Mouse (Mus musculus) hindbrain, embryonic 14.5 days (tissue): ENCODE data around the gene Cln3. TPM values are rescaled to one million over a fixed set of nuclear protein-coding genes. Genes with fewer than 3 reads are reported as not detected.

Experiments used
- ATAC-seq: fragments of 200-750 bp; cut with Nextera tagmentation; 2 replicates; pipeline ENCODE4 v1.8.0; 2017; ENCODE audit warnings: moderate number of reproducible peaks, mild to moderate bottlenecking, moderate TSS enrichment, moderate library complexity; ENCODE audit not compliant: low FRiP score
- DNase-seq: peaks from one replicate; pipeline ENCODE4 v3.0.0-alpha.2; 2015; ENCODE audit warnings: low spot score
- H3K27ac ChIP-seq: fragments of 300-500 bp; sonication (generic); 2 replicates; pipeline ENCODE4 v1.5.1; 2014; ENCODE audit warnings: mild to moderate bottlenecking, moderate library complexity
- H3K27me3 ChIP-seq: fragments of 300-500 bp; sonication (generic); 2 replicates; pipeline ENCODE4 v1.6.1; 2014; ENCODE audit warnings: mild to moderate bottlenecking, low read length, mixed read lengths; ENCODE audit not compliant: control insufficient read depth, insufficient read depth
- H3K36me3 ChIP-seq: fragments of 300-500 bp; sonication (generic); replicated peaks from 2 replicates; pipeline ENCODE4 v1.6.1; 2014; ENCODE audit not compliant: control insufficient read depth, insufficient read depth
- H3K4me1 ChIP-seq: fragments of 300-500 bp; sonication (generic); replicated peaks from 2 replicates; pipeline ENCODE4 v1.6.1; 2014; ENCODE audit warnings: antibody characterized with exemption, low read length, mixed read lengths; ENCODE audit not compliant: control insufficient read depth, insufficient read depth
- H3K4me2 ChIP-seq: fragments of 300-500 bp; sonication (generic); replicated peaks from 2 replicates; pipeline ENCODE4 v1.6.1; 2014; ENCODE audit warnings: mild to moderate bottlenecking, moderate library complexity
- H3K4me3 ChIP-seq: fragments of 300-500 bp; sonication (generic); replicated peaks from 2 replicates; pipeline ENCODE4 v1.5.1; 2014; ENCODE audit warnings: mild to moderate bottlenecking, low read length
- H3K9ac ChIP-seq: fragments of 300-500 bp; sonication (generic); 2 replicates; pipeline ENCODE4 v1.6.1; 2014
- H3K9me3 ChIP-seq: fragments of 300-500 bp; sonication (generic); 2 replicates; pipeline ENCODE4 v1.6.1; 2016; ENCODE audit warnings: low read length; ENCODE audit not compliant: control insufficient read depth
- WGBS: fragments of 180-500 bp; shearing (Covaris S2); extraction: QIAGEN DNeasy Blood & Tissue Kit; methylation state at CpG from one replicate; pipeline ENCODE4 v1.1.7; 2014; 5-methylcytosine and 5-hydroxymethylcytosine counted together
- polyA plus RNA-seq: library from polyadenylated mRNA; unstranded; fragments of >200 nt; fragmentation: Nextera tagmentation; extraction: Ambion mirVana; gene quantifications from 2 replicates; pipeline ENCODE4 v1.2.1, GENCODE M21; 2014

The Cln3 gene
- polyA plus RNA-seq, 1 experiment from 2014 or later, result 24.8 TPM

GRCm38 (mm10) chr7:126623381-126623780 is 37.8 kb upstream of the Cln3 start:
- 95% methylated on average over 1 of the region's 1 CpGs for WGBS

DNA sequence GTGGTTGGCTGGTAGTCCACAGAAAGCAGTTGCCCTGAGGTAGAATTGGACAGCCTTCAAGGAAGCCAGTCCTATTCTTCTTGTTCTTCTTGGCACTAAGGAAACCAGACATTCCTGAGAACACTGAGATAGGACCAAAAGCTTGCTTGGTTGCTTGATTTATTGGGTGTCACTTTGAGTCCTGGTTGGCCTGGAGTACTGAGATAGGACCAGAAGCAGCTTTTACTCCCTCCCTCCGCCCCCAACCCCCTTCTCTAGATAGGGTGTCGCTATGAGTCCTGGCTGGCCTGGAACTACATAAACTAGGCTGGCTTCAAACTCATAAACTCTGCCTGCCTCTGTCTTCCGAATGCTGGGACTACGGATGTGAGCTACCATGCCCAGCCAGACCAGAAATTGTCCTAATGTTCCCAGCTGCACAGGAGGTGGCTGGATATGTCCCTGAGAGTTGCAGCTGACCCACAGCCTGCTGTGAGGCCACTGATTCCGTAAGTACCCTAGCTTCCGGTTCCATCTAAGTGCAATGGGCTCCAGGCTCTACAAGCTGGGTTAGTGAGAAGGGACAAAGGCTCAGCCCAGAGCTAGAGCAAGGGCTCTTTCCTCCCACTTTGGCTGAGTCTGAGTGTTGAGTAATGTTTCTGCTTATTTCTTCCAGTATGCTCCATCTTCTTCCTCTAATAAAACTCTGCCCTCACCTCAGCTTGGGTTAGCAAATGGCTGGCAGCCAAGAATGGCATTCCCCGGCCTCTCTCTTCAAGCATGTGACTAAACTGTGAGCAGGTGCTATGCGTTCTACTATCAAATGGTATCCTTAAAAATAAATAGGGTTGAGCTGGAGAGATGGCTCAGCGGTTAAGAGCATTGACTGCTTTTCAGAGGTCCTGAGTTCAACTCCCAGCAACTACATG is 36.1 kb upstream of the Cln3 start:
- WGBS, result 82% methylated on average over 9 of the region's 9 CpGs
- DNase-seq, result no peak
- H3K9ac ChIP-seq, result no peak overlapping the region

More at GRCm38 (mm10) chr7:126623381-126623780, 37.8 kb upstream of the Cln3 start:
- H3K9ac ChIP-seq, result no peak overlapping the region
- H3K27me3 ChIP-seq, result no peaks in the 10 kb centered on the region
- no peak overlapping the region for H3K4me3 ChIP-seq
- DNase-seq, result no peak
- no peak overlapping the region for H3K4me2 ChIP-seq
- H3K9me3 ChIP-seq, result no peaks in the 10 kb centered on the region
- no peaks in the 10 kb centered on the region for H3K36me3 ChIP-seq
- H3K4me1 ChIP-seq, result no peaks in the 10 kb centered on the region
- no peak for ATAC-seq
- H3K27ac ChIP-seq, result no peak overlapping the region

GRCm38 (mm10) chr7:126619559-126620275 is 34.1 kb upstream of the Cln3 start:
- Histone ChIP-seq H3K9ac (no peak overlapping the region), H3K9me3 (no peaks in the 10 kb centered on the region), H3K4me1 (no peaks in the 10 kb centered on the region), H3K27me3 (no peaks in the 10 kb centered on the region), H3K4me3 (no peak overlapping the region), H3K4me2 (no peak overlapping the region), H3K27ac (no peak overlapping the region), H3K36me3 (no peaks in the 10 kb centered on the region)
- no peak for ATAC-seq
- 85% methylated on average over 10 of the region's 10 CpGs for WGBS
- no peak for DNase-seq

More for the DNA sequence above, 36.1 kb upstream of the Cln3 start:
- H3K4me3 ChIP-seq, result no peak overlapping the region
- no peaks in the 10 kb centered on the region for H3K36me3 ChIP-seq
- H3K9me3 ChIP-seq, result no peaks in the 10 kb centered on the region
- H3K27me3 ChIP-seq, result no peaks in the 10 kb centered on the region
- ATAC-seq, result no peak
- no peaks in the 10 kb centered on the region for H3K4me1 ChIP-seq
- H3K4me2 ChIP-seq, result no peak overlapping the region
- no peak overlapping the region for H3K27ac ChIP-seq

- no peaks in the 10 kb centered on the region for H3K36me3 ChIP-seq
- ATAC-seq (no peak), DNase-seq (no peak)
- H3K4me3 ChIP-seq, result no peak overlapping the region
- H3K4me2 ChIP-seq, result no peak overlapping the region
- H3K27ac ChIP-seq, result no peak overlapping the region
- H3K4me1 ChIP-seq, result no peaks in the 10 kb centered on the region
- 75% methylated on average over 3 of the region's 3 CpGs for WGBS
- no peaks in the 10 kb centered on the region for H3K27me3 ChIP-seq
- no peak overlapping the region for H3K9ac ChIP-seq
- no peaks in the 10 kb centered on the region for H3K9me3 ChIP-seq
Measured at GRCm38 (mm10) chr7:126616707-126617106, 31.1 kb upstream of the Cln3 start.

DNA sequence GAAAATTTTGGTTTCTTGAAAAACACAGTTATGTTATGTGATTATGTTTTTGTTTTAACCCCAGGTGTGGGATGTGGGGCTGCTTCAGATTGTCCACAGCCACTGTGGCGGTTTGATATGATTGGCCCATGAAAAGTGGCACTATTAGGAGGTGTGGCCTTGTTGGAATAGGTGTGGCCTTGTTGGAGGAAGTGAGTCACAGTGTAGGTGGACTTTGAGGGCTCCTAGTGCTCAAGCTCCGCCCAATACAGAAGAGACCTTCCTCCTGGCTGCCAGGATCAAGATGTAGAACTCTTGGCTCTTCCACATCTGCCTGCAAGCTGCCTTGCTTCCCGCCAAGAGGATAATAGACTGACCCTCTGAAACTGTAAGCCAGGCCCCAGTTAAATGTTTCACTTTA is 27.1 kb upstream of the Cln3 start:
- no peak overlapping the region for H3K9ac ChIP-seq
- H3K27me3 ChIP-seq, result no peaks in the 10 kb centered on the region
- WGBS, result 83% methylated on average over 3 of the region's 3 CpGs
- no peaks in the 10 kb centered on the region for H3K4me1 ChIP-seq
- H3K9me3 ChIP-seq, result no peaks in the 10 kb centered on the region
- ATAC-seq, result no peak
- H3K27ac ChIP-seq, result no peak overlapping the region
- no peak for DNase-seq
- no peaks in the 10 kb centered on the region for H3K36me3 ChIP-seq
- H3K4me2 ChIP-seq, result no peak overlapping the region
- no peak overlapping the region for H3K4me3 ChIP-seq

GRCm38 (mm10) chr7:126607796-126608195 is 22.2 kb upstream of the Cln3 start:
- H3K27me3 ChIP-seq, result no peaks in the 10 kb centered on the region
- no peak overlapping the region for H3K9ac ChIP-seq
- H3K4me1 ChIP-seq, result no peaks in the 10 kb centered on the region
- no peak for ATAC-seq
- H3K4me3 ChIP-seq, result no peak overlapping the region
- WGBS, result 87% methylated on average over 5 of the region's 5 CpGs
- H3K27ac ChIP-seq, result no peak overlapping the region
- H3K36me3 ChIP-seq, result no peaks in the 10 kb centered on the region
- no peaks in the 10 kb centered on the region for H3K9me3 ChIP-seq
- DNase-seq, result no peak
- no peak overlapping the region for H3K4me2 ChIP-seq

DNA sequence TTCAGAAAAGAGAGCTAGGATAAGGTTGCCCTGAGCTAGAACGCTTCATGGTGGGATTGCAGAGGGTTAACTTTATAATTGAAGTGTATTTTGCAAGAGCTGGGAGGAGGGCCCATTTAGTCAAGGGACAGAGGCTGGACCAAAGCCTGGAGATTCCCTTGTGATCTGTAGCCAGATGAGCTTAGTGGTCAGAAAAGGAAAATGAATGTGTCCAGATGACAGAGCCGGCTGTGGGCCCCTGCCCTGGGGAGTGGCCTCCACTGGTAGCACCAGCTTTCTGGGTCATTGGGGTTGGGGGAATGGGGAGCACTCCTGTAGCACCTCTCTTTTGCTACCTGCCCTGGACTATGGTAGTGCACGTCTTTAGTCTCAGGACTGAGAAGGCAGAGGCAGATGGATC is 21.4 kb upstream of the Cln3 start:
- Histone ChIP-seq H3K4me3 (no peak overlapping the region), H3K4me1 (no peaks in the 10 kb centered on the region), H3K4me2 (no peak overlapping the region), H3K36me3 (no peaks in the 10 kb centered on the region), H3K27ac (no peak overlapping the region), H3K27me3 (no peaks in the 10 kb centered on the region), H3K9me3 (no peaks in the 10 kb centered on the region), H3K9ac (no peak overlapping the region)
- WGBS, result 80% methylated on average over 3 of the region's 3 CpGs
- ATAC-seq (no peak), DNase-seq (no peak)

- no peak for DNase-seq
- Histone ChIP-seq H3K4me2 (no peak overlapping the region), H3K27ac (no peak overlapping the region), H3K4me3 (no peak overlapping the region), H3K9ac (no peak overlapping the region), H3K4me1 (no peaks in the 10 kb centered on the region), H3K27me3 (no peaks in the 10 kb centered on the region), H3K9me3 (no peaks in the 10 kb centered on the region), H3K36me3 (no peaks in the 10 kb centered on the region)
- ATAC-seq, result no peak
- 87% methylated on average over 5 of the region's 5 CpGs for WGBS
Measured at GRCm38 (mm10) chr7:126606611-126607010, 21.0 kb upstream of the Cln3 start.

GRCm38 (mm10) chr7:126602650-126603049 is 17.0 kb upstream of the Cln3 start:
- 88% methylated on average over 3 of the region's 3 CpGs for WGBS
- no peak for ATAC-seq
- H3K9me3 ChIP-seq, result no peaks in the 10 kb centered on the region

More at GRCm38 (mm10) chr7:126602650-126603049, 17.0 kb upstream of the Cln3 start:
- Histone ChIP-seq H3K4me2 (no peak overlapping the region), H3K27me3 (no peaks in the 10 kb centered on the region), H3K9ac (no peak overlapping the region), H3K27ac (no peak overlapping the region), H3K36me3 (no peaks in the 10 kb centered on the region), H3K4me1 (no peaks in the 10 kb centered on the region), H3K4me3 (no peak overlapping the region)
- DNase-seq, result no peak
